Mouse (Mus musculus) adrenal gland, postnatal 25 days (tissue): Measurements from ENCODE around the gene Tmc5. TPM values are rescaled to one million over a fixed set of nuclear protein-coding genes. Genes with fewer than 3 reads are reported as not detected.

Experiments
- DNase-seq: peaks from one replicate; pipeline ENCODE4 v3.0.0; 2021; ENCODE audit warnings: mixed read lengths
- long read RNA-seq: library from polyadenylated mRNA; stranded (forward); transcript quantifications from one replicate; pipeline ENCODE4 v2.0.0, GENCODE M21; 2021
- total RNA-seq: library from RNA; stranded (reverse); gene quantifications from 2 replicates; pipeline ENCODE4 v1.2.3, GENCODE M21; 2021

Tmc5 gene
- total RNA-seq = 0.33 TPM in 1 of 2 replicates, not detected in the other
- long read RNA-seq = 0 reads

DNA sequence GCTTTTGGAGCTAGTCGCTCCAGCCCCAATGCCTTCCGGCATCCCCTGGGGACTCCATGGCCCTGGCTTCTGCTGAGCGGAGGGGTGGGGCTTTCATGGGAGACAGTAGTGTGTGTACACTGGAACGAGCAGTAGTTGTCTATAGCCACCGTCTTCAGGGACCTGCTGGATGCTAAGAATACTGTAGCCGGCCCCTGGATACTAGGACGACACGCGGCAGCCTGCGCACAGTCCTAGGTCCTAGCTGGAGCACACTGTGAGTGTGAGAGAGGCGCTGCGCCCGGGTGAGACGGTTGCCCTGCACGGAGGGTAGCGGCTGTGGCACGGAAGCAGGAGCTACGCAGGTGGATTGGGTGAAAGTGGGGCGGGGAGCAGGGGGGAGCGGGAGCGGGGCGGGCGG lies at the start of gene Tmc5:
Tmc5 (plus strand) TSS at position 97 of the 400 bp plus-strand sequence.
- DNase-seq = no peak

DNA sequence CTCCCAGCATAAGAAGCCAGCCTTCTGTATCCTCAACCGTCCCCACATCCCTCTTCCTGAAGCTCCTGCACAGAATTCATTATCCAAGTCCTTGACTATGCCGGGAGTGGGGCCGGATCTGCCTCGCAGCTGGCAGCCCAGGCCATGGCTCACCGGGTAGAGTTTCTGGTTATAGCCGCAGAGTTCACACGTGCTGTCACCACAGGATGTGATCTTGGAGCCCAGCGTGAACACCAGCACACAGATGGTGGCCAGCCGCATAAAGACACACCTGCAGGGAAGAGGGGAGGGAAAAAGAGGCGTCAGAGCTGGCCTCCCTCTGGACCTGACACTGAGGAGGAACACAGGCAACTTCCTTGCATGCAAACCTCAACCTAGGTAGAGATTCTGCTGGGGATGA lies 49.6 kb upstream of the Tmc5 start:
- no peak for DNase-seq

DNA sequence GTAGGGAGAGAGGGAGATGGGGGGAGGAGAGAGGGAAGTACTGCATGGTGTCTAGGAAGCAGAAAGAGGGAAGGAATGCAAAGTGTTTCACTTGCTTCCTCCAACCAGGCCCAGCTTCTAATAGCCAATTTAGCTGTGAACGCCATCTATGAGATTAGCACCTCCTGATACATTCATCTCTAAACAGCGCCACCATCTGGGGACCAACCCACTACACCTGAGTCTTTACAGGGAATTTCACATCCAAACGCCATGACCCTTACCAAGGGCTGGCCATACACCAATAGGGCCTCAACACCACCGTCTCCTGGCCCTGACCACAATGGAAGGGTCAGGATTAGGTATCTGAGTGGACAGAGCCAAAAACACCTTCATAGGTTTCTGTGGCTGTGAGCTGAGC lies 43.2 kb upstream of the Tmc5 start:
- no peak for DNase-seq

DNA sequence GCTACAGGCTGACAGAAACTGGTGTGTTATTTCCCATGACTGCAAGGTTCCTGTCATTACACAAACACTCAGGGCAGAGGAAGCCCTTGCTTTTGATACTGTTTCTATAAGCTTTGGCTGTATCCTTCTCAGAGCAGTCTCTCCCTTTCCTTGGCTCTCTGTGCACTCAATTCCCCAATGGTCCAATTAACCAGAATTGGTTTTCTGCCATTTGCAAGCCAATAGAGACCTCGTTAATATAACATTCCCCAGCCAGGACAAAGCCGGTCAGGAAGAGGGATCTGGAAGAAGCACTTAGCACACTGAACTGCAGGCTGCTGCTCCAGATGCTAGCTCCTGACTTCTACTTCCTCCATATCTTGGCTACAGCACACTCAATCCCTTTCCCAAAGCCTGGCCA lies 42.8 kb upstream of the Tmc5 start:
- DNase-seq = no peak

DNA sequence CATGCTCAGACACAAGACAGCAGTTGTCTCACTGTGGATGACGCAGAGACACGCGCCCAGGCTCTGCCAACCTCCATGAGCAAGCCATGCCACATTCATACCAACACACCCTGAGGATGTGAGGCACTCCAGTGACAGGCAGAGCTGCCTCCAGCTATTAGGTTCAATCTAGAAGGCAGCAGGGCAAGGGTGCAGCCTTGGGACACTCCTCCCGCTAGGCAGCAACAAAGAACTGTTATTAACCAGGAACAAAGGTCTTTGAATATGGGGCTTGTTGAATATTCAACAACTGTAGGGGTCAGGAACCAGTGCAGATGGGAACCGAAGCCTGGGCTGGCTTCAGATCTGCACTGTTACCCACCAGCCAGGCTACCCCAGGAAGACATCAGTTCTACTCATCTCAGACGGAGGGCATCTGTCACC lies 28.0 kb upstream of the Tmc5 start:
- DNase-seq = no peak

DNA sequence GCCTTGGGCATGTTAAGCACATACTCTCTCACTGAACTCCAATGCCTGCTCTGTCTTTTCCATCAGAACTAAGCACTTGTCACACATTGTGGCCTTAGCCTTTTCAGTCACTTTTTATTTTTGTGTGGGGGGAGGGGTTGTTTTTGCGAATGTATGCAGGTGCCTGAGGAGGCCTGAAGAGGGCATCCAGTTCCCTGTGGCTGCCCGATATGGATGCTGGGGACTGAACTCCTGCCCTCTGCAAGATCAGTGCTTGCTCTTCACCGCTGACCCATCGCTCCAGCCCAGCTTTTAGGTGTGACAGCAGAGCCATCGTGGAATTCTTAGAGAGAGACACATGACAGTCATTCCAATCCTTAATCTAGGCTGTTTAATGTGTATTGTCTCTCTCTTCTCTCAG lies 25.7 kb upstream of the Tmc5 start:
- DNase-seq = no peak

DNA sequence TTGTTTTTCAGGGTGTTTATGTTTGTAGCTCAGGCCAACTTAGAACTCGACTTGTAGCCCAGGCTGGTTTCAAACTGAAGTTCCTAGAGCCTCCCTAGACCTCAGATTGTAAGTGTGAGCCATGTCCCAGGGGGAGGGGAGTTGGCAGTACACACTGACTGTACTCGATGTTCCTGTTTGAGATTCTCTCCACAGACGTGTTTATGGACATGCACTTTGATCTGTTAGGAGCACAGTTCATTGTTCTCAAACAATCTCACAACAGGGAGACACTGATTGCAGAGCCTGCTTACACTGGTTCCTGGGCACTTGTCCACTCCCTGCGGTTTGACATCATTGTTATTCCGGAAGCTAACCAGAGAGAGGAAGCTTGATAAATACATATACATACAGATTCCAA lies 25.1 kb upstream of the Tmc5 start:
- no peak for DNase-seq

DNA sequence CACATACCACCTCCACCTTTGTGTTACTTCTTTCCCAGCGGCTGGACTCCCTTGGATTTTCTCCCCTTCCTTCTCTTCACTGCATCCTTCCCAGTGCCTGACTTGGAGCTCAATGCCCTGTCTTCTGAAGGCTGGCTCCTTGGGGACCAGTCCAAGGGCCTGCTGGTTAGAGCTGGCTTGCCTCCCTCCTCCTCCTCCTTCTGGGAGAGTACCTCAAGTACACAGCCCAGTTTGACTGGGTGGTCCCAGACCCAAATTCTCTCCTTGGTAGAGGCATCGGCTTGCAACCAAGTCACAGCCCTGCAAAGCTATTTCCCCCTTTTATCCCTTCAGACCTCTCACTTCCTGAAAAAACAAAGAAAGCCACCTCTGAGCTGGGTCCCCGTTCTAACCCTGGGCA lies 18.8 kb upstream of the Tmc5 start:
- no peak for DNase-seq

DNA sequence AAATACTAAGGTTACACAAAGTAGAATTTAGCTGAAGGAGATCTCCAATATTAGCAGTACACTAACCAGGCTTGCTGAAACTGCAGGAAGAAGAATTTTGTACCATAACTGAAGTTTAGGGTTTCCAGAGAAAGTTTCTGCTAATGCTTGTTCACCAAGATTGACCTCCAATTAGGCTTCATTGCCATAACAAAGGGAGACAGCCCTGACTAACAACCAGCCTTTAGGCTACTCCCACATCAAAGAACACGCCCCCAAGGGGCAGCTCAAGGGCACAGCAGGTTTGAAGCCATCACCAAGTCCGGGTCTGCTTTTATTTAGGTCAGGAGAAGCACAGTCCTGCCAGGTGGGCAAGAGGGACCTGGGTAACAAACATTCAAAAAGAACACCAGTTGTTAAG lies 17.2 kb upstream of the Tmc5 start:
- DNase-seq = no peak

DNA sequence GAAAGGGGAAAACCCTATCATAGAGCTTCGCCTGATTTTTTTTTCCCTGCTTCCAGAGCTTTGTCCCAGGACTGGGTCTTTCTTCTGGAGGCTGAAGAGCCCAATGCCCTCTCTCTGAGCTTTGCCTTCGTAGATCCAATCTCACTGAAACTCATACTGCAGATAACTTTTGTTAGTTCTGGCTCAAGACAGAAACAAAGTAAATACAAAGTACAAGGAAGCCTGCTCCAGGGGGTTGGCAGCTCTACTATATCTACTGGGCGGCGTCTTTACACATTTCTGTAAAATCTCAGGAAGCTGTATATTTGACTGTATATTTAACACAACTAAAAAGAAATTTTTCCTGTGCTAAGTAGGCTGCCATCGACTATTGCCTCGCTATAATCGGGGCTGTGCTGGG lies 13.3 kb upstream of the Tmc5 start:
- DNase-seq = no peak

DNA sequence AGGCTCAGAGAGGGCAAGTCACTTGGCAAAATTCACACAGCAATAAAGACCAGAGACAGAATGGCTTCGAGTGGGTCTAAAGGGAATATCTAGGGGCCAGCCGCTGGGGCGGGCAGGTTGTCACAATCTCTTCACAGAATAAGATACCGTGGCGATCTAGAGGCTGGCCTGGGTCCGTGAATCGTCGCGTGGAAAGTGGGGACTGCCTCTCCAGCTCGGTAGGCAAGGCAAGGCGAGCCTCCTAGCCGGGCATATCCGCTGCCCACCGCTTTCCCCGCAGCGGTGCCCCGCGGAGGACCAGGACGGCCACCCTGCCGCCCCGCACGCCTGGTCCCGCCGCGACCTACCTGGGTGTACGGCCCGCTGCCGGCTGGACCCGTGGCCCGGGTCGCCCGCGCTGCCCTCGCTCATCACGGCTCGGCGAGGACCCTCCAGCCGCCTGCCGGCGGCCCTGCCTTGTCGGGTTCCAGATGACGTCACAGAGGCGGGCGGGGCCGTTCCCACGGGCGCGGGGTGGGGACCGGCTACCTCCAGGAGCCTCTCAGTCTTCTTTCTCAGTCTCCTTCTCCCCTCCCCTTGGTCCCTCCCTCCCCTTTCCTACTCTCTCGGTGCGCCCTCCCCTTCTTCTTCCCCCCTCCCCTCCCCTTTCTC lies 12.7 kb upstream of the Tmc5 start, which contains the start of gene Tmc7:
Tmc7 (minus strand) TSS at position 480 of the 651 bp plus-strand sequence.
- peak; percentile 67 for DNase-seq

DNA sequence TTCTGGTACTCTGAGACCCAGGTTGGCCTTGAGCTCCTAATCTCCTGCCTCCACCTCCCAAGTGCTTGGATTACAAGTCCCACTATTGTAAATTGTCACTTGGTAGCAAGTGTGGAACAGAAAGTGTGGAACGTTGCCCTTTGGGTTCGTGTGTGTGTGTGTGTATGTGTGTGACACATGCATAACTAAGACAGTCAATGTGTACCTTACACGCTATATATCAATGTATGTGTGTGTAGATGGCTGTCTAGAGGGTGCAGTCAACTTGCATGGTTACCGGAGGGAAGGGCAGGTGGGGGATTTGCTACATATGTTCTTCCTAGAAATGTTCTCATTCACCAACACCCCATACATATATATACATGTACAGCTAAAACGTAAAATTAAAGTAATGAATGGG lies 12.2 kb upstream of the Tmc5 start:
- DNase-seq = no peak

DNA sequence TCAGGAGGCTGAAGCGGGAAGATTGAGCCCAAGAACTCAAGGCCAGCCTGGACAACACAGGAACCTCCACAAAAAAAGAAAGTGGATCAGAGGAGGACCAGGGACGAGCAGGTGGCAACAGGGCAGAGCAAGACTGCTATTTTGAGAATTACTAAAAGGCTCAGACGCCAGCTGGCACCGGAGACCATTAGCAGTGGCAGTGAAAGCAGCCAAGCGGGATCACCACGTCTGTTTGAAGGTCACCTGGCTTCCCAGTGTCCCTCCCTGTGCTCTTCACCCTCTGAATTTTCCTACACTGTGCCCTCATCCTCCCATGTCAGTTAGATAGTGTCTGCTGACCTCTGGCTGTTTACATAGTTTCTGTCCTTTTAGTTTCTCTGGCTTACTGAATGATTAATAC lies 11.2 kb upstream of the Tmc5 start:
- DNase-seq = peak; percentile 24

DNA sequence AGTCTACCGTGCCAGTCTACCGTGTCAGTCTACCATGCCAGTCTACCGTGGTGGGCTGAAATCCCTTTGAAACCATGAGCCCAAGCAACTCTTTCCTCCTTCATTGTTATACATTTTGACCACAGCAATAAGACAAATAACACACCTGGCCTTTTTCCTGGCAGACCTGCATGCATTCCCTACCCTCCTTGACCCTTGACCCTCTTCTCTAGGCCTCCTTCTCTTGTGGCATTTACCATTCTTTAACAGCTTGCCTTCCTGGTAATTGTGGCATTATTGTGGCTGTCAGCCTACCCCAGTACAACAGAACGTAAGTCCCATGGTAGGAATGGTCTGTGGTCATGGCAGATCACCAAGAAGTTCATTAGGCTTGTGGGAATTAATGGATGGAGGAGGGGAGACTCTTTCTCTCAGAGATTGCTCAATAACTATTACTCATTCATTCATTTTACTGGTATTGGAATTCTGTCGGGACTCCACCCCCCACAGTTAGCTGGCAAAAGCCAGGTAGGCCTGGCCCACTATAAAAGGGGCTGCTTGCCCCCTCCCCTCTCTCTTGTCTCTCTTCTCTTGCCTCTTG lies 6.3 kb upstream of the Tmc5 start:
- DNase-seq = no peak

DNA sequence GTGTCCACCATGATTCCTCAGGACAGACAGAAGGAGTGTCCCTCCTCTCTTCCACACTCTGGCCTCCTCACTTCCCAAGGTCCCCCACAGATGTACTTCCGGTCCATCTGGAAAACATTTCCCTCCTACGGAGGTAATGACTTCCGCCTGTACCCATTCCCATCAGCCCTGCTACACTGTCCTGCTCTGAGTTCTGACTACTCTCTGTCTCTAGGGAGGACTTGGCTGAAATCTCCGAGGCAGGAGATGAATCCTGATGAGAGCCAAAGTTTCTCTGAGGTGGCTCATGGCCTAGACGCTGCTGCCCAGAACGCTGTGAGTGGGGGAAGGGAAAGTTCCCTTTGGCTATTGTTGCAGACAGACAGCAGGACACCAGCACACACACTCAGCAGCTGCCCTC lies 5.0 kb upstream of the Tmc5 start:
- DNase-seq = no peak

DNA sequence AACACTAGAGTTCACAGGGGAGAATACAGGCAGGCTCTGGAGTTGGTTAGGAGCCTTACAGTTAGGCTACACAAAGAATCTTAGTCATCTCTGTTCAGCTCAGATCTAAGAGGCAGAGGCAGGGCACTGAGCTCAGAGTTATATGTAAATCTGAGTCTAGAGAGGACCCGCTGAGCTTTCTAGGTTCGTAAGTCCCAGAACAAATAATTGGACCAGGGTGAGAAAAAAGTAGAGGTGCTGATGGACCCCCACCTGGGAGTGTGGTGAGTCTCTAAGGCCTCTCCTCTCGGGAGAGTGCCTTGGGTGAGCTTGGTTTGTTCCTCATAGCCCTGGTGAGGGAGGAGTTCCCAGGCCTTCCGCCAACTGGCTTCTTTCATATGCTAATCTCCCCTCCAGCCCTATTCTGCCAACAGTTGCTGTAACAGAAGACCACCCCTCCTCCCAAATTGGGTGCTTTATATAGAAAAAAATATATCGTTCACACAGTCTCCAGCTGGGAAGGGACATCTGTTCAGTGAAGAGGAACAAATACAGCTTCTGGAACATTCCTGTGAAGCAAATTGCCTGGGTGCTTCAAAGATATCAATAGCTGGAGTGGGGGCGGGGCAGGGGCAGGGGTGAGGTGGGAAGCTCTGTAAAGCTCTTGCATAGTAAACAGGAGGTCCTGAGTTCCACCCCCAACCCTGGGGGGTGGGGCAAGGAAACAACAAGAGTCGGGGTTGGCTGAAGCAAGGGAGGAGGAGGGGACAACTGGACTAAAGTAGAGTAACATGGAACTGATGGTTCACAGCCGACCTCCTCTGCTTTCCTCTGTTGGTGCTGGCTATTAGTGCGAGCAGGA lies 3.3 kb upstream of the Tmc5 start:
- DNase-seq = no peak

DNA sequence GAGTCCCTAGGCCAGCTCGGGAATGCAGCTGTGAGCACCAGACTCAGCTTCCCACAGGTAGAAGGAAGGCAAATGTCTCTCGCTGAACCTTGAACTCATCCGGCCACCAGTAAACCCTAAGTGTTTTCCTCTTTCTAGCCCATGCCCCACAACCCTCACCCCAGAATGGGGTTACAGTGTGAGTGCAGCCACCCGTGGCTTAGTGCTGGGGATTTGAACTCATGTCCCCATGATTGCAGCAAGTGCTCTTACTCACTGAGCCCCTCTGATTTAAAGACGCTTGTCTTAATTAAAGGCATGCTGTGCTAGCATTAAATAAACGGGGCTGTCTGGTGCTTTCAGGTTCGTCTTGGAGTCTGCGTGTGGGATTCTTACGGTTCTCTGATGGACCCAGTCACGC lies 2.5 kb upstream of the Tmc5 start:
- DNase-seq = no peak

DNA sequence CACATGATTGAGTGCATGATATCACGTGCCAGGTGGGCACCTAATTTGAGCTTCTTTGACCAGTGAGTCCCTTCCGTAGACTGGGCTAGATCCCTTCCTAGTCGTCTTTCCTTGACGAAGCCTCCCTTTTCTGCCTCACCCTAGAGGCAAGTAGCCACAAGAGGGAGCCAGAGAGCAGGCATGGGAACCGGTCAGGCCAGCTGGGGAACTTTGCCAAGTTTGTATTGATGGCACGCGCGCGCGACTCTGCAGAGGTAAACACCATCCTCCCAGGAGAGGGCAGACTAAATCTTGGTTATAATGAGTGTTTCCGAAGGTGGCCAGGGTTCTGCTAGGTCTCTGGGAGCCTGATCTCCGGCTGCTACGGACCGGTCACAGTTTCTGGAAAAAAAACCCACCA lies 1.9 kb upstream of the Tmc5 start:
- peak; percentile 92 for DNase-seq

DNA sequence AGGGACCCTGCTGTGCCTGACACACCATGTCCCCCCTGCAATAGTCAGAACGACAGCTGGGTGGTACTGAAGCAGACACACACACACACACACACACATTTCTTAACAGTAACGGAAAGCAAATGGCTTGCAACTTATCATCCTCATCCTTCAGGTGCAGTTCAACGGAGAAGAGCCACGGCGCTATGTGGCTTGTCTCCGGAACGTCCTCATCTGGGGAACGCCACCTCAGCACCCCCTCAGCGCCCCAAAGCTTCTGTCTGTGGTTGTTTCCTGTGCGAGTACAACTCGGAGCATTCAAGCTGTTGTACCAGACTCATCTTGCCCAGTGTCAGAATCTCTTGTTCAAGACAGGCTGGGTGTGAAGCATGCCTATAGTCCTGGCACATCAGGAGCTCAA lies 826 bp upstream of the Tmc5 start:
- DNase-seq = no peak

DNA sequence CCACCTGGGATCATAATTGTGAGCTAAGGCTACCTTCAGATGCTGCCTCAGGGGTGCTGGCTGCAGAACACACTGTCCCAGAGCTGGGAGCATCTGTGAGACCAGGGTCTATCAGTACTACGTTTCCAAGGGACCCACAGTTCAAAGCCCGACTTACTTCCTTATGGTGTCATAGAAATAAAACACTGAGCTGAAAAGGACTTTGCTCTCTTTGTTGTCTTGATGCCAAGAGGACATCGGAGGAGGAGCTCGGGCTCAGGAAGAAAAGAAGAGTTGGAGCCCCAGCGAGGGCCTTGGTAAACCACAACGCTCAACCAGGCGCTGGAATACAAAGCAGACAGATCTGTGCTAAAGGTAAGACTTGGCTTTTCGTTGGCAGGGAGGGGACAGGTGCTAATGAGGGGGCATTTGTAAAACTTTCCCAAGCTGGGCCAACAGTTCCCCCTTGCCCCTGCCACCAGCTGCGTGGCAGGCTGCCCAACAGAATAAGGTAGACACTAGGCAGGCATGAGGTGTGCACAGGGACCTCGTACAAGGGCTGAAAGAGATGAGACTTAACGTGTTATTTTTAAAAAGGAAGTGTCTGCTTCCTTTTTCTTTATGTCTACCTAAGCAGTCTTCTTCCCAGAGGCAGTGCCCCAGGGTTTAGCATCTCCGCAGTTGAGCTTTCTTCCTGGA lies 3.0 kb downstream of the Tmc5 start:
- DNase-seq = no peak

DNA sequence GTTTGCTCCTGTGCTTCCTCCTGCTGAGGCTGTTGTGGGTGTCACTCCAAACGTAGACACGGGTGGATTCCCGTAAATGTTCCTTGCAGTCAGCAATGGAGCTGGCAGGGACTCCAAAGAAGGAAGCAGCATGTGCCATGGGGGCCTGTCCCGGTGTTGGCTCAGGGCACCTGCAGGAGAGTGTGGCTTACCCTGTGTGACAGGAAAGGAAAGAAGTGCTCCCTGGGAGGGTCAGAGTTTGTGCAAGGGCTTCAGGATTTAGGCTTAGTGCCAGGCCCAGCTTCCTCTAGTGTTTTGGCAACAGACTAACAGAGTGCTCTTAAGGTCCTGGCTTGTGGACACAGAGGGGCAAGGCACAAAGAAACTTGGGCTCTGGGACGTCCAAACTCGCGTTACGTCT lies 7.7 kb downstream of the Tmc5 start:
- DNase-seq = no peak

DNA sequence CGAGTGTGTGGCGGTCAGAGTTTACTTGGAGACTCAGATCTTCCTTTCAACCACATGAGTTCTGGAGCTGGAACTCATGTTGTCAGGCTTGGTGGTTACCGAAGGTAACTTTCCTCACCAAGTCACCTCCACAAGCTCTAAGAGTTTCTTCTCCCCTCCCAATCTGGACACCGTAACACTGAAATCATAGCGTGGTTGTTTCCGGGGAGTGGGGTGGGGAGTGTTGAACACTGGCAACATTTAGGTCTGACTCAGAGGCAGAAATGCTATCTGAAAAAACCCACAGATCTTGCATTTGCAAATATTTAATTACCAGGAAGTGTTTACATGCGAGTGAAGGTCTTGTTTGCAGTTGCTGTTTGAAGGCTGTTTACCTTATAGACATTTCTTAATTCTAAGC lies 12.7 kb downstream of the Tmc5 start:
- DNase-seq = no peak

DNA sequence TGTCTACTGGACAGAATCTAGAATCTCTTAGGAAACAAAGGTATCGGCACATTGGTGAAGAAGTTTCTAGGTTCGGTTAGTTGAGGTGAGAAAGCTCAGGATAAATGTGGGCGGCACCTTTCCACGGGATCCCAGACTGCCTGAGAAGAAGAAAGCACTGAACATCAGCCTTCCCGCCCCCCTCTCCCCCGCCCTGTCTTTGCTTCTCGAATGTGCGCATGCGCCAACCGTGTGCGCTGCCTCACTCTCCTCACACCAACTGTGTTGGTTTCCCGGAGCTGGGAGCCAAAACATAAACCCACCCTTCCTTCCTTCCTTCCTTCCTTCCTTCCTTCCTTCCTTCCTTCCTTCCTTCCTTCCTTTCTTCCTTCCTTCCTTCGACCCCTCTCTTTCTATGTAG lies 13.6 kb downstream of the Tmc5 start:
- no peak for DNase-seq
